Mouse (Mus musculus) liver, embryonic 14.5 days (tissue): ENCODE measurements around the gene Parp16.

Experiments
- CTCF ChIP-seq: IDR thresholded peaks from 2 replicates; pipeline ENCODE4 v1.5.1; 2016; ENCODE audit warnings: antibody characterized with exemption, low read depth, control low read depth
- EP300 ChIP-seq: IDR thresholded peaks from 2 replicates; pipeline ENCODE4 v1.6.1; 2016; ENCODE audit warnings: antibody characterized with exemption, low read depth

- TF ChIP-seq CTCF: no peak
- TF ChIP-seq EP300: no peak
These were observed 49.1 kb downstream of the Parp16 start for GRCm38 (mm10) chr9:65244036-65244806.
